Mouse (Mus musculus) layer of hippocampus, adult 9-10 months (tissue): ENCODE results near the gene Ensa.
"Not testable (repeated sequence)": the region's sequence is repeated elsewhere in the genome, so short reads cannot be mapped to it uniquely, and the experiment has no call there.

Source experiments
- DNase-seq: peaks from one replicate; pipeline ENCODE4 v3.0.0; 2022; ENCODE audit warnings: low spot score

Gene Ensa

GRCm38 (mm10) chr3:95662724-95663449 lies 38.1 kb downstream of the Ensa start:
- DNase-seq = no peak

- DNase-seq = no peak
These were observed 38.7 kb downstream of the Ensa start for GRCm38 (mm10) chr3:95663486-95663885.

GRCm38 (mm10) chr3:95663969-95664608 lies 39.3 kb downstream of the Ensa start:
- DNase-seq = no peak

- DNase-seq = no peak
These were observed 40.2 kb downstream of the Ensa start for GRCm38 (mm10) chr3:95664940-95665352.

- DNase-seq = no peak
These were observed 41.5 kb downstream of the Ensa start for GRCm38 (mm10) chr3:95666124-95666844.

GRCm38 (mm10) chr3:95667521-95667920 lies 42.7 kb downstream of the Ensa start:
- DNase-seq = no peak

- no peak for DNase-seq
These were observed 43.2 kb downstream of the Ensa start for GRCm38 (mm10) chr3:95668026-95668425.

GRCm38 (mm10) chr3:95668589-95669308 lies 44.0 kb downstream of the Ensa start:
- DNase-seq = no peak

- no peak for DNase-seq
These were observed 44.5 kb downstream of the Ensa start for GRCm38 (mm10) chr3:95669309-95669665.

- DNase-seq = not testable (repeated sequence)
These were observed 45.6 kb downstream of the Ensa start for GRCm38 (mm10) chr3:95670419-95670818.

GRCm38 (mm10) chr3:95671201-95671600 lies 46.4 kb downstream of the Ensa start:
- DNase-seq = no peak

- DNase-seq = no peak
These were observed 47.7 kb downstream of the Ensa start for GRCm38 (mm10) chr3:95672461-95672860.

- DNase-seq = no peak
These were observed 48.3 kb downstream of the Ensa start for GRCm38 (mm10) chr3:95672861-95673706.

GRCm38 (mm10) chr3:95673707-95674211 lies 49.0 kb downstream of the Ensa start:
- no peak for DNase-seq

- no peak for DNase-seq
These were observed 49.4 kb downstream of the Ensa start for GRCm38 (mm10) chr3:95674236-95674635.

GRCm38 (mm10) chr3:95674812-95675211 lies 50.0 kb downstream of the Ensa start:
- no peak for DNase-seq

GRCm38 (mm10) chr3:95675301-95676092 lies 50.7 kb downstream of the Ensa start:
- no peak for DNase-seq

- DNase-seq = no peak
These were observed 52.1 kb downstream of the Ensa start for GRCm38 (mm10) chr3:95676745-95677419.

- no peak for DNase-seq
These were observed 52.8 kb downstream of the Ensa start for GRCm38 (mm10) chr3:95677420-95678090.
